Mouse (Mus musculus): ENCODE results near the gene Sbf2.
A peak's percentile ranks its signal among the peaks of the same experiment; 100 is the strongest.

Sbf2 gene

DNA sequence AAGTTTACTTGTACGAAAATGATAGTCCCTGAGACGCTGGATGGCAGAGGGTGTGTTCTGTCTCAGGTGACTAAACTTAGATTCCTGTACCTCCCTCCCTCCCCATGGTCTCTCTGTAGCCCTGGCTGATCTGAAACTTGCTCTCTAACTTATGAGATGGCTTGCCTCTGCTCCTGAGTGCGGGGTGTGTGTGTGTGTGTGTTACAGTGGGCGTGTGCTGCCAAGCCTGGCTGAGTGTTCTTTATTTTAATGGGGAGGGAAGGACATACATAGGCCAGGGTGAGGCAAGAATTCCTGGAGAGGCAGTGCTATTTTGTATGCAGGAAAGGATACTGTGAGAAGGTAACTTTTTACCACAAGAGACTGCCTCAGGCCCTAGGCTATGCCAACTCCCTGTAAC, 297.3 kb downstream of the Sbf2 start:
- no peak for DNase-seq (ENCODE audit: extremely low read depth, insufficient read length, low spot score)

DNA sequence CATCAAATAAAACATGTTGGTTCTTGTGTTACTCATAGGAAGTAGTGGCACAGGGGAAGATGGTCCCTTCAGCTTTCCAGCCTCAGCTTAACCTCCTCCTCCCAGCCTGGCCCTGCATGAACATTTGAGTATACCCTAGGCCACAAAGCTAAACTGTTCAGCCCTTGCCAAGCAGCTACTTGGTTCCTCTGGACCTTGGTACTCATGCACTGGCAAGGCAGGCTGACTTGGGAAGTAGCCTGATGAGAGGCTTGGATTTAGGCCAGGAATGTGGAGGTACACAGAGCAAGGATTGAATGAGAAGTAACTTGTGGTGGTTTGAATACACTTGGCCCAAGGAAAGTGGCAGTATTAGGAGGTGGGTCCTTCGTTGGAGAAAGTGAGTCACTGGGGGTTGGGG, 299.4 kb downstream of the Sbf2 start:
- DNase-seq (ENCODE audit: extremely low read depth, insufficient read length, low spot score): no peak

DNA sequence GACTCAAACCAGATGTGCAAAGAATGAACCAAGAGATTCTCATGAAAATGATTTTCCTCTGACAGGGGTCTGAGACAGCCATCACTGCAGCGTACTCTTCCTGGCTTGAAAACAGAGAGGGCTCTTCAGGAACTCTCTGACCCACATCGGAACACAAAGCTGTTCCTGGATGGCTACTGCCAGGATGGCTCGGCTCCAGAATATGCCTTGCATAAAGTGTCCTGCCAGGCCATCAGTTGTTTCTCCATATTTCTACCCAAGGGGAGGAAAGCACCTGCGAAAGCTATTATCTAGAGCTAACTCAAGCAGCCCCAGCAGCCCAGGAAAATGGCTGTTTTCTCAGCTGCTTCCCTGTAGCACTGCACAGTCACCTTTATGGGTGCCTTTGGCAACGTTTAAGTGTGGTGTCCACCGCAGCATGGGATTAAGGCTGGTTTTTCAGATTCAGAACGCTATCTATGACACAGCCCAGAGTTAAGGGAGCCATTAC, 300.3 kb downstream of the Sbf2 start:
- DNase-seq (ENCODE audit: extremely low read depth, insufficient read length, low spot score): no peak

DNA sequence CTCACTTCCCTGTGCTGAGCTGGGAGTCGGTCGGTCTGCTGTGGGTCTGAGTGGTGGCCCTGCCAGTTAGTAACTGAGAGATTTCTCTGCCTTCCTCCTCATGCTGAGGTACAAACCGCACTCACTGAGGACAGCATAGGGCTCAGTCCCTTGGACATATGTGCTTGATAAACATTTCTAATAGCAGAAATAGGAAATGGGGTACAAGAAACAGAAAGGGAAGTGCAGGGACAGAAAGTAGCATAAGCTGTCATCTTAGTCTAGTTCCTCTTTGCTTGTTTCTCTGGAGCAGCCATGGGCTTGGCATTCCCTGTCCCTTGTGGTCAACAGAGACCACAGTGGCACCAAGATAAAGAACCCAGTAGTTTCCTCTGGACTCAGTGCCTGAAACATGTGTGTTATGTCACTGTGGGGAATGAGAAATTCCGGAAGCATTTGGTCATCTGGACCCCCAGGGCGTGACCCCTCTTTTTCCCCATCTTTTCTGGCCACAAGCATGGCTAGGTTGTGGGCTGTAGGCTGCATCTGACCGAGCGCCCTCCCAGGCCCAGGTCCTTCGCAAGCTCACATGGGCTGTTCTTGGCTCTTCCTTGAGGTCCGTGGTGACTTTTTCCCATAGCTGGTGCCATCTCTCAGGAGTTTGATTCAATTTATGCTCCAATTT, 301.2 kb downstream of the Sbf2 start:
- DNase-seq (ENCODE audit: extremely low read depth, insufficient read length, low spot score): peak; percentile 72

DNA sequence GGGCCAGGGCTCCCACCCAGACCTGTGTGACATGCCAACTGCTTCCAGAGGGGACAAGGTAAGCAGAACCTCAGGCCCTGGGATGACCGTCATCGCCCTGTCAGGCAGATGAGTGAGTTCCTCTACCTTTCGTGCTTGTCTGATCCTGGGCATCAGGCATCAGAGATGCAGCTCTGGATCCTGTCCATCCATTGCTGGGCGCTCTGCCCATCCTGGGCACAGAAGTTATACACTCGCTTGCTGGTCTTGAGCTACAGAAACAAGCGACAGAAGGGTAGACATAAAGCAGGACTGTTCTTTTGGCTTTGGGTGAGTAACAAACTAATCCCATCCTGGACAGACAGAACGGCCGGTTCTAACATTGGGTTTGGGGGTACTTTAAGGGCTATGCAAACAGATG, 305.5 kb downstream of the Sbf2 start:
- DNase-seq (ENCODE audit: extremely low read depth, insufficient read length, low spot score): no peak

DNA sequence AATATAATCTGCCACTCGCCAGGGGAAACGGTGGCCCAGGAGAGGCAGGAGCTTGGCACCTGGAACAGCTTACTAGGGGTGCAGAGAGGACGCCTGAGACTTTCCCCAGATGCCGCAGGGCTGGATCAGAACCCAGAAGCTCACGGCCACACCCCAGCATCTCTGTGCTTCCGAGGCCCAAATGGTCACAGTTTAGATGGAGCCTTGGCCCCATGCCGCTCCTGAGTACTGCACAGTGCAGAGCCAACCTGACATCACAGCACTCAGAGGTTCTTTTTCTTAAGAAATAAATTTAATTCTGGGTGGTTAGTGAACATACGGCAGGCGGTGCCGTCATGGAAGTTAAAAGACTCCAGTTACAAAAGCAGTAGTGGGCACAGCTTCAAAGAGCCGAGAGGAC, 307.0 kb downstream of the Sbf2 start:
- no peak for DNase-seq (ENCODE audit: extremely low read depth, insufficient read length, low spot score)

DNA sequence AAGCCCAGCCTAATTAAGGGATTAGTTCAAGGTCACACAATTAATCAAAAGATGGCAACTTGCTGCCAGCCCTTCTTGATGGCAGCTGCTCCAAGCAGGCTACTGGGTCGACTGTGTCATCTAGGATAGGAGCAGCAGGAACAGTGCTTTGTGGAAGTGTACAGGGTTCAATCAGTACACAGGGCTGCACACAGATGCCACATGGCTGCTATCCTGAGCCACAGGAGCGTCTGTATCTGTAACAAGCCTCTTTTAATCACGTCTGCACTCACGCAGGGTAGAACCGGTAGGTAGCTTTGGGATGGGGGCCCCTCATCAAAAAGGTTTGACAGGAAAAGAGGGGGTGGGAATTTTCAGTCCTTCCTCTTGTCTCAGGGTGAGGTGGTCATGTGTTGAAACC, 308.4 kb downstream of the Sbf2 start:
- DNase-seq (ENCODE audit: extremely low read depth, insufficient read length, low spot score): no peak

DNA sequence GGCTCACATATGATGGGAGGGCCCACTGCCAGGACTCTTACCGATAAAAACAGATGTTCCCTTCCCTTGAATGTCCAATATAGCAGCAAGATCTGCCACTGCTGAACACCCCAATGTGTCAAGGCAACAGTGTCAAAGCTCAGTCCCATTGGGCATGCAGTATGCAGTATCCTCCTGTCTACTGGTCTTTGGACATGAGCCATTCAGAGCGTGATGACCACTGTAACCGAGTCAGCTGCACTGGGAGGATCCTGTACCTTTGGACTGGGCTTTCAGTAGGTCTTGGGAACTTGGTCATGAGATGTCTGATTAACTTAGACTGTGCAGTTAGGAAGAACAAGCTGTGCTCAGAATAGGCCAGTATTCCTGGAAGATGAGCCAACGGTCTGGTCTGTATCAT, 309.2 kb downstream of the Sbf2 start:
- no peak for DNase-seq (ENCODE audit: extremely low read depth, insufficient read length, low spot score)

DNA sequence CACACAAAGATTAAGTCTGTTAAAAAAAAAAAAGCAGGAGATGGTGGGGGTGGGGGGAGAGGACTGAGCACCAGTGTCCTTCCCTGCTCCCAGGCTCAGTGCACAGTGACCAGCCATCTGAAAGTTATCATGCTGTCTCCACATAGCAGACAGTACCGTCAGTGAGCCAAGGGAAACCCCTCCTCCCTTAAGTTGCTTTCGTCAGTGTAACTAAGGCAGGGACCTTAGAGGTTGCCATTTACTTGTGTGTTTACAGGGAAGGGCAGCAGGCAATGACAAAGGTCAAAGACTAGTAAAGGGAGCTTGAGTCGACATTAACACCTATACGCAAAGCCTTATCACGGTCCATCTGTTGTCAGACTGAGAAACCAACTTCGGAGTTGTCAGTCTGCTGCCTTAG, 311.8 kb downstream of the Sbf2 start:
- no peak for DNase-seq (ENCODE audit: extremely low read depth, insufficient read length, low spot score)

DNA sequence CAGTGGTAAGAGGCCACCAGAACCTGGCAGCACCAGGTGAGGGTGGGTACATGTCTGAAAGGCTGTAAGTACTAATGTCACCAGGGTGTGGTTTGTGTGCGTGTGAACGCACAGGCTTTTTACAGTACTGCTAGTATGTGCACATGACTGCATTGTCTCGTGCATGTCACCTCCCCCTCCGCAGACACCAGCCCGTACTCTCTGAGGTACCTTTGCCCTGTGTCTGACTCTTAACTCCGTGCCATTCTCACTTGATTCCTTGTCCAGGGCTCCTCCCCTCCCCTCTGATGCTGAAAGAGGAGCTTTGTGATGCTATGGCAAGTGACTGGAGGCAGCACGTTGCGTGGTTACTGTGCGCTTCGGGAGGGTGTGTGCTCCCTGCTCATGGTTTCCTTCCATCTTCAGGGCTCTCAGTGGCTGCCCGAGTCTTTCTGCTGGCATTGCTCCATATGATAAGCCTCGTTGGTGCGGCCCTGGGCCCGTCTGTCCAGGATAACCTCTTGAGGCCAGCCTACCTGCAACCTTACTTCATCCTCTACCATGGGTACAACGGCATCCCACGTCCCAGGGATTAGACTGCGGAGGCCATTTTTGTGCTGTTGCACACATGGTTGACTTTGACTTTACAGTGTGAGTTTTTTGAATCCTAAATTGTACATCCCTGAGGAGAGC, 315.8 kb downstream of the Sbf2 start:
- DNase-seq (ENCODE audit: extremely low read depth, insufficient read length, low spot score): no peak

DNA sequence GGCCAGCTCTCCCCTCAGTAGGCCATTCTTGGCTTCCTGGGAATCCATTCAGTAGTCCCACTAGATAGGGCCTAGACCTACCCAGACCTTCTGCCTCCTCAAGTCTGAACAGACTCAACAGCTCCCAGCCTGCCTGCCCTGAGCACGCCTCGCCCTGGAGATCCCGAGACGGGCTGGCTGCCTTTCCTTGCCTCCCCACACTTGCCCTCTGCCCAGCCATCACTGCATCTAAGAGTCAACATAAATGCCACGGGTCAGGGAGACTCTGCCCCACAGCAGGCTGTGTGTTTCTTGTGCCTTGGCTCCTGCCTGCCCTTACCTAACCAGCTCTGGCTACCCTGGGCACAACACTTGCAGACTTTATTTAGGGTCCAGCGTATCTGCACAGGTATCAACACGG, 316.6 kb downstream of the Sbf2 start:
- DNase-seq (ENCODE audit: extremely low read depth, insufficient read length, low spot score): no peak

DNA sequence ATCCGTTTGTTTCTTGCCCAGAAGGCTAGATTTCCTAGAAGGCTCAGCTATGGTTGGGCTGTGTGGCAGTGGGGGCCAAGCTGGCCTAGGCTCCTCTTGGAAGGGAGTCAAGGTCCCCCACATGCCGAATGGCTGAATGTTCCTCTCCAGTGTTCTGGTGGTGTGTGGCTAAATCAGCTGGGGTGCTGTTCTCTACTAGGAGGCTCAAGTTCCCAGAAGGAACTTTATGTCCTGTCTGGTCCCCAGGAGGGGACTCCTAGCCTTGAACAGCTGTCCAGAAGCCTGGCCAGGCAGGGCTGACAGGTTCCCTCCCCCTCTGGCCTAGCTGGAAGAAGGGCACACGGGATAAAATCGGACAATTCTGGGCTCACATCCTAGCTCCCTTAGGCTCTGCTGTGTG, 317.1 kb downstream of the Sbf2 start:
- no peak for DNase-seq (ENCODE audit: extremely low read depth, insufficient read length, low spot score)

DNA sequence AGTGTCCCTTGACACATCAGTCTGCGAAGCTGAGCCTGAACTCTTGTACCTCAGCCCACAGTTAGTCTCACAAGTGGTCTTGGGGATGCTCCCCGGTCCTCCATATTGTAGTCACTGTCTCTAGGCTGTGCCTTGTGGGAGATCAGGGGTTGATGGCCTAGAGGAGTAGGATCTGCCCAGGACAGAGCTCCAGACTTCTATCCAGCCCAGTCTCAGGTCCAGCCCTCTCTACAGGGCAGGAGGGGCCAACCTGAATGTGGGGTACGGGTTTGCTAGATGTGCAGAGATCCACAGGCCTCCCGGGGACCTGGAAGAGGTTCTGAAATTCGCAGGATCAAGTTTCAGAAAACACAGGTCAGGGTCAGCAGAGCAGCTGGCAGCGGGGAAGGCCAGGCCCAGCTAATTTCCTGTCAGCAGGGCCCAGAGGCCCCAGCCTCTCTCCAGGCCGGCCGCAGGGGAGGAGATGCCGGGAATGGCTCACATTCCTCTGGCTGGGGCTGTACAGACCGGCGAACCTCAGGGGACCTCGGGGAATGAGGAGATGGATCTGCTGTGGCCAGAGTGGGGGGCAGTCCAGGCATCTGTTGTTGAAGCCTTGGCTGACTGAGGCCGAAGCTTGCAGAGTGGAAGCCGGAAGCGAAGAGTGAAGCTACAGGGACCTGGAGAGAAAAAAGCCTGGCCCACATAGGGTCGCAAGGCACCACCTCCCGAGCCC, 317.7 kb downstream of the Sbf2 start:
- peak; percentile 89 for DNase-seq (ENCODE audit: extremely low read depth, insufficient read length, low spot score)

DNA sequence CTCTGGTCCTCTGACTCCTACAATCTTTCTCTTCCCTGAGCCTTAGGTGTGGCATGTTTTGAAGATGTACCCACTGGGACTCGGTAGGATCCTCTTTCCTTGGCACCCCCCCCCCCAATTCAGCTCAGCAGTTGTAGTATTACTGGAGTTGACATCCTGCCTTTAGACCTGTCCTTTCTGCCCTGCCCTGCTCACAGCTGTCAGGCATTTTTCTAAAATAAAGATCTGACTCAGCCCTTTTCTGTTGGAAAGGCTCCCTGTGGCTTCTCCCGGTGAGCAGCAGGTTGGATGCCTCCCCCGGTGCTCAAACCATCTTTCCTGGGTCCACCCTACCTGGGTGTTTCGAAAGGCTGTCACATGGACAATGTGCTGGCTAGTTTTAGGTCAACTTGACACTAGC, 325.1 kb downstream of the Sbf2 start:
- DNase-seq (ENCODE audit: extremely low read depth, insufficient read length, low spot score): no peak

DNA sequence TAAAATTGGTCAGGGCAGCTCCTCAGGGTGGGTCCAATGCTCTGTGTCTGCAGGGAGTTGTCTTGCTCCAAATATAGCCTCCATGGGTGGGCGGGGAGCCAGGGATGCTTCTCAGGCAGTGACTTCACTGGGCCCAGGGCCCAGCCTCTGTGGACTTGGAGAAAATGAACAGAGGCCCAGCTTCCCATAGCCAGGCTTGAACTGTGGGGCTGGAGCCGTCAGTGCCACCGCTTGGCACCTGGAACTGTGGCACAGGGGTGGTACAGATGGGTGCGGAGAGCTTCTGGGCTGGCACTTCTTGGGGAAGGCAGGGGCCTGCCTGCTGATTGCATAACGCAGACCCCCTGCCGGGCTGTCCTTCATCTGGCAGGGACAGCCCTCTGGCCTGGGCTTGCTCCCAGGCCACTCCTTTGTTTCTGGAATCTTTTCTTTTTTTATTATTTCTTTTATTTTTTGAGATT, 326.0 kb downstream of the Sbf2 start:
- DNase-seq (ENCODE audit: extremely low read depth, insufficient read length, low spot score): peak; percentile 90

DNA sequence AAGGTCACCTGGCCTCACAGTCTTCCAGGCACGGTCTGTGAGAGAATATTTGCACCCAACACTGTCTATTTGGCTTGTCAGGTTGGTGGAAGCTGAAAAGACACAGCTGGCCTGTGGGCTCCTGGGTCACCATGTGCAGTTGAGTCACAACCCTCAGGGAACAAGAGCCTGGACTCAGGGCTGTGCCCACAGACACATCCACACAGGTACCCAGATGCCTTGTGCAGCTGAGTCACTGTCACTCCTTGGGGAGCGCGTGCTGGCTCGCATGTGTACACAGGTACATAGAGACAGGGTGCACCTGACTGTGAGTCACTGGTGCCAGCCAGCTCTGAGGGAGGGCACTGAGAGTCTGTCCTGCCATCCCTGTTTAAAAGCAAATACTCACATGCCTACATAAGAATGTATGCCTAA, 326.5 kb downstream of the Sbf2 start:
- DNase-seq (ENCODE audit: extremely low read depth, insufficient read length, low spot score): peak; percentile 86

DNA sequence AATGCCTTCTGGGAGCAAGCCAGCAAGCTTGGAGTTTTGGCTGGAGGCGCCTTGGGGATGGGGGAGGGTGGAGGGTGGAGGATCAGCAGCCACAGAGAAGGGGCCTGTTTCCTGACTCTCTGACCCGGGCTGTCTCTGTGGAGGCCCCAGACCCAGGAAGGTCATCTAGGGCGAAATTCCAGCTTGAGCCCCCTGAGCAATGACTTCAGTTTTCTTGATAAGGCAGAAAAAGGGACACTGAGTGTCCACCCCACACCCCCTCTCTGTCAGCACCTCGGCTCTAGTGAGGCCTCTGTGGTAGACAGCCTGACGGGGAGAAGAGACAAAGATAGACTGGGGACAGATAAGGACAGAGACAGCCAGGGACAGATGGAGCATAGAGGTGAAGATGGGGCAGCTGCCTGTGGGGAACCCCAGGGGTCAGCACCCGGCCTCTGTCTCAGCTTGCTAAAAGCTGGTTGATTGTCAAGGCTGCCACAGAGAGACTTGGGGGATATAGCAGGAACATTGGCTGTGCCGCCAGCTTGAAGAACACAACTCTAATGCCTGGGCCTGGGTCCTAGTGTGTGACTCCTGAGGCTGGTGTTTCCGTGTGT, 327.1 kb downstream of the Sbf2 start:
- DNase-seq (ENCODE audit: extremely low read depth, insufficient read length, low spot score): peak; percentile 68

DNA sequence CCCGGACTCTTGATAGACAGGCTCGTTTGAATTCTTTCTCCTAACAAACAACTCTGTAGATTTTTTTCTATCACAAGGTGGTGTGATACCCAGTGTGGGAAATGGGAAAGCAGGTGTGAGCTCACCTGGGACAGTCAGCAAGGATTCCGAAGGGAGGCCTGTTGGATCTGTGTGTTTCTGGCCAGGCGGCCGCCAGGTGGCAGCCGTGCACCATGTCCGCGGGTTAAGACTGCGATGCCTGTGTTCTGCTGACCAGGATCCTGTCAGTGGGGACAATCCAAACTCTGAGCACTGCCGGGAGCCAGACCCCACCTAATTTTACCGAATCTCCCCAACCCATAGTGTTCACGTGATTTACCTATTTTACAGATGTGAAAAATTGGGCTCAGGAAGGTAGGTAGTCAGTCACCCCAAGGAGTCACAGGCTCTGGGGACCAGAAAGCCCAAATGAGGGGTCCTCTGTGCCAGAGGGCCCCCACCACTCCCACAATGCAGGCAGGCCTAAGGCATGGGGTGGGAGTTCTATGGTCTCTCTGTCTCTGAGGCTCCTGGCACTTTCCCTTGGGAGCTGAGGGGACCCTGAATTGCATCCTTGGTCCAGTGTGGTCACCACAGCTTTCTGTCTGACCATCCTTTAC, 327.8 kb downstream of the Sbf2 start:
- peak; percentile 79 for DNase-seq (ENCODE audit: extremely low read depth, insufficient read length, low spot score)

DNA sequence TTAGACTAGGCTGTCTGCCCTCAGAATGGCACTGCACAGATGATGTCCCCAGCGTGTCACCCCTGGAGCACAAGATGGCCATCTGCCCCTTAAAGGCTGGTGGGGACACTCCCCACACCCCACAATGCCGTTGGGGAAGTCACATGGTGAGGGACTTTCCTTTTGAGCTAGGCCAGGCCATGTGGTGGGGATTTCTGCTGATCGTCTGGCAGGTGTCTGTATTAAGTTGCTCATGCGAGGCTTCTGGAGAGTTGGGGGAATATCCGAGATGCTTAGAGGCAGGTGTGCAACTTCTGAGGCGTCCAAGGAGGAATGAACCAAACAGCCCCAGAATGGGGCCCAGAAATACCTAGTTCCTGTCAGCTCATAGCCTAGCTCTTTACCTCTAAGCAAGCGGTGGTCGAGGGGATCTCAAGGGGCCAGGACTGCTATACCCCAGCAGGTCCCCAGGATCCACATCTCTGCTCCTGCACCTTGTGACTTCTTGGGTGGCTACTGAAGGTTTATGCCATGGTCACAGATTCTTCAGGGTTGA, 328.5 kb downstream of the Sbf2 start:
- no peak for DNase-seq (ENCODE audit: extremely low read depth, insufficient read length, low spot score)

DNA sequence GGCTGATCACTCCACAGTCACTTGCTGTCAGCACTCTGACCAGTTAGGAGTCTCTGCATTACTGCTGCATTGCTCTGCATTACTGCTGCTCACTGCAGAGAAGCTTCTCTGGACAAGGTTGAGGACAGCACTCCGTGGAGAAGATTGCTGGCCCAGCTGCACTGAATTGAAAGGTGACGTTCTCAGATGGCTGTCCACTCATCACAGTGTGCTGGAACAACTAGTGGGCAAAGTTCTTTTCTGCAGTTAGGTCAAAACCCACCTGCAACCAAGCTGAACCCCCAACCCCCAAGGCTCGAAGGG, 328.9 kb downstream of the Sbf2 start:
- DNase-seq (ENCODE audit: extremely low read depth, insufficient read length, low spot score): no peak

All from 3134 (cell line).